Mouse (Mus musculus) heart, embryonic 10.5 days (tissue): ENCODE results near the gene H2-Oa. TPM values are rescaled to one million over a fixed set of nuclear protein-coding genes. Genes with fewer than 3 reads are reported as not detected.
"Not testable (repeated sequence)": the region's sequence is repeated elsewhere in the genome, so short reads cannot be mapped to it uniquely, and the experiment has no call there.

Source experiments
- DNase-seq: peaks from one replicate; pipeline ENCODE4 v3.0.0-alpha.2; 2017; ENCODE audit warnings: low spot score
- H3K27ac ChIP-seq: fragments of 300-500 bp; sonication (generic); 2 replicates; pipeline ENCODE4 v1.5.1; 2016; ENCODE audit warnings: mild to moderate bottlenecking
- H3K27me3 ChIP-seq: fragments of 300-500 bp; sonication (generic); 2 replicates; pipeline ENCODE4 v1.6.1; 2016; ENCODE audit warnings: mild to moderate bottlenecking; ENCODE audit not compliant: poor library complexity, insufficient read depth, severe bottlenecking
- H3K36me3 ChIP-seq: fragments of 300-500 bp; sonication (generic); 2 replicates; pipeline ENCODE4 v1.6.1; 2016; ENCODE audit warnings: mild to moderate bottlenecking, moderate library complexity
- H3K4me1 ChIP-seq: fragments of 300-500 bp; sonication (generic); 2 replicates; pipeline ENCODE4 v1.6.1; 2016; ENCODE audit warnings: mild to moderate bottlenecking
- H3K4me3 ChIP-seq: fragments of 300-500 bp; sonication (generic); 2 replicates; pipeline ENCODE4 v1.5.1; 2016; ENCODE audit warnings: mild to moderate bottlenecking, moderate library complexity
- H3K9me3 ChIP-seq: fragments of 300-500 bp; sonication (generic); 2 replicates; pipeline ENCODE4 v1.6.1; 2016; ENCODE audit warnings: mild to moderate bottlenecking, moderate library complexity
- WGBS: fragments of 180-500 bp; shearing (Covaris S2); methylation state at CpG from one replicate; pipeline ENCODE4 v1.1.7; 2016; 5-methylcytosine and 5-hydroxymethylcytosine counted together
- polyA plus RNA-seq: library from polyadenylated mRNA; unstranded; fragments of >200 nt; fragmentation: Nextera tagmentation; extraction: Ambion mirVana; gene quantifications from 2 replicates; pipeline ENCODE4 v1.2.1, GENCODE M21; 2016

The H2-Oa gene
- polyA plus RNA-seq, 1 experiment from 2014 or later, result 0.84 TPM

GRCm38 (mm10) chr17:34142456-34143010 is 50.4 kb downstream of the H2-Oa start:
- Histone ChIP-seq H3K9me3 (no peaks in the 10 kb centered on the region), H3K4me1 (peaks cover 21% of the 10 kb centered on the region), H3K27me3 (peaks cover 58% of the 10 kb centered on the region), H3K36me3 (no peaks in the 10 kb centered on the region), H3K4me3 (no peak overlapping the region), H3K27ac (no peak overlapping the region)
- WGBS, result 77% methylated on average over 7 of the region's 7 CpGs
- no peak for DNase-seq

GRCm38 (mm10) chr17:34143033-34143432 is 50.9 kb downstream of the H2-Oa start, which contains the start of gene H2-DMb2:
H2-DMb2 (plus strand) TSS chr17:34143307.
- Histone ChIP-seq H3K36me3 (no peaks in the 10 kb centered on the region), H3K27ac (no peak within 1 kb of the TSS), H3K4me1 (peaks cover 21% of the 10 kb centered on the region), H3K27me3 (peaks cover 53% of the 10 kb centered on the region), H3K4me3 (no peak within 1 kb of the TSS), H3K9me3 (no peaks in the 10 kb centered on the region)
- no peak for DNase-seq
- 41% methylated on average over 7 of the region's 7 CpGs for WGBS

GRCm38 (mm10) chr17:34143461-34143860 is 51.3 kb downstream of the H2-Oa start:
- no peaks in the 10 kb centered on the region for H3K9me3 ChIP-seq
- peaks cover 21% of the 10 kb centered on the region for H3K4me1 ChIP-seq
- H3K27ac ChIP-seq, result no peak overlapping the region
- no peaks in the 10 kb centered on the region for H3K36me3 ChIP-seq
- no peak overlapping the region for H3K4me3 ChIP-seq
- DNase-seq, result no peak
- H3K27me3 ChIP-seq, result peaks cover 48% of the 10 kb centered on the region
- 71% methylated on average over 5 of the region's 5 CpGs for WGBS

- H3K9me3 ChIP-seq, H3K4me3 ChIP-seq, DNase-seq, H3K36me3 ChIP-seq, H3K27ac ChIP-seq: not testable (repeated sequence)
- Histone ChIP-seq H3K4me1 (peaks cover 18% of the 10 kb centered on the region), H3K27me3 (peaks cover 41% of the 10 kb centered on the region)
- 90% methylated on average over 4 of the region's 4 CpGs for WGBS
Measured at GRCm38 (mm10) chr17:34144221-34144620, 52.1 kb downstream of the H2-Oa start.

Other genes starting within 250 kb of the H2-Oa start
- 61.6 and 75.7 TPM in 2 replicates for gene Cd320, start 249.2 kb upstream of the H2-Oa start, polyA plus RNA-seq
- not detected in 2 replicates for gene Gm7029, start 218.5 kb upstream of the H2-Oa start, polyA plus RNA-seq
- 3.6 and 5.2 TPM in 2 replicates for gene Kifc1, start 201.7 kb upstream of the H2-Oa start, polyA plus RNA-seq
- gene Platr17, start 187.2 kb upstream of the H2-Oa start, polyA plus RNA-seq, result 0.28 and 0.73 TPM in 2 replicates
- 46.6 and 52.9 TPM in 2 replicates for gene Daxx, start 182.9 kb upstream of the H2-Oa start, polyA plus RNA-seq
- 13.9 and 20.5 TPM in 2 replicates for gene Tapbp, start 176.4 kb upstream of the H2-Oa start, polyA plus RNA-seq
- 16.0 and 17.3 TPM in 2 replicates for gene Zbtb22, start 176.4 kb upstream of the H2-Oa start, polyA plus RNA-seq
- 37.1 and 44.2 TPM in 2 replicates for gene Rgl2, start 162.8 kb upstream of the H2-Oa start, polyA plus RNA-seq
- 161 and 198 TPM in 2 replicates for gene Pfdn6, start 152.0 kb upstream of the H2-Oa start, polyA plus RNA-seq
- 35.8 and 48.1 TPM in 2 replicates for gene Wdr46, start 151.7 kb upstream of the H2-Oa start, polyA plus RNA-seq
- gene B3galt4, start 140.9 kb upstream of the H2-Oa start, polyA plus RNA-seq, result 5.9 and 7.1 TPM in 2 replicates
- 47.1 and 47.5 TPM in 2 replicates for gene Vps52, start 136.5 kb upstream of the H2-Oa start, polyA plus RNA-seq
- gene Rps18, start 136.3 kb upstream of the H2-Oa start, polyA plus RNA-seq, result 1,115 and 1,297 TPM in 2 replicates
- gene H2-K1, start 92.0 kb upstream of the H2-Oa start, polyA plus RNA-seq, result 13.0 and 16.2 TPM in 2 replicates
- gene Ring1, start 67.7 kb upstream of the H2-Oa start, polyA plus RNA-seq, result 14.4 and 15.8 TPM in 2 replicates
- 32.4 and 36.4 TPM in 2 replicates for gene H2-Ke6, start 64.3 kb upstream of the H2-Oa start, polyA plus RNA-seq
- gene Slc39a7, start 60.7 kb upstream of the H2-Oa start, polyA plus RNA-seq, result 160 and 180 TPM in 2 replicates
- 31.4 and 40.6 TPM in 2 replicates for gene Rxrb, start 60.5 kb upstream of the H2-Oa start, polyA plus RNA-seq
- 0.38 and 1.0 TPM in 2 replicates for gene Col11a2, start 52.9 kb upstream of the H2-Oa start, polyA plus RNA-seq
- 4.2 and 7.1 TPM in 2 replicates for gene H2-DMa, start 27.2 kb downstream of the H2-Oa start, polyA plus RNA-seq
- gene Brd2, start 30.3 kb downstream of the H2-Oa start, polyA plus RNA-seq, result 77.6 and 101 TPM in 2 replicates
- 0.18 TPM in 1 of 2 replicates, not detected in the other for gene H2-DMb2, start 51.0 kb downstream of the H2-Oa start, polyA plus RNA-seq
- 0.23 and 0.29 TPM in 2 replicates for gene H2-DMb1, start 60.7 kb downstream of the H2-Oa start, polyA plus RNA-seq
- 0.84 and 1.2 TPM in 2 replicates for gene Tap1, start 95.2 kb downstream of the H2-Oa start, polyA plus RNA-seq
- 0.41 and 0.60 TPM in 2 replicates for gene Psmb9, start 95.4 kb downstream of the H2-Oa start, polyA plus RNA-seq
- gene Psmb8, start 105.4 kb downstream of the H2-Oa start, polyA plus RNA-seq, result 0.86 and 0.87 TPM in 2 replicates
- gene Tap2, start 111.2 kb downstream of the H2-Oa start, polyA plus RNA-seq, result 0.48 and 0.51 TPM in 2 replicates
- not detected in 2 replicates for gene H2-Ob, start 146.6 kb downstream of the H2-Oa start, polyA plus RNA-seq
- 13.2 and 14.6 TPM in 2 replicates for gene H2-Ab1, start 165.3 kb downstream of the H2-Oa start, polyA plus RNA-seq
- 0.11 TPM in 1 of 2 replicates, not detected in the other for gene H2-Aa, start 195.5 kb downstream of the H2-Oa start, polyA plus RNA-seq
- 1.4 TPM in 2 replicates for gene H2-Eb1, start 213.5 kb downstream of the H2-Oa start, polyA plus RNA-seq
- not detected in 2 replicates for gene H2-Eb2, start 233.3 kb downstream of the H2-Oa start, polyA plus RNA-seq